Mouse (Mus musculus) C2C12 (cell line): ENCODE results near the gene Bloc1s3.

Experiments
- CTCF ChIP-seq: IDR thresholded peaks from one replicate; pipeline ENCODE4 v1.5.1; 2011; ENCODE audit not compliant: control insufficient read depth, insufficient read depth, insufficient read length
- FOSL1 ChIP-seq: IDR thresholded peaks from one replicate; pipeline ENCODE4 v1.8.0; 2011; ENCODE audit warnings: mild to moderate bottlenecking, low read length; ENCODE audit not compliant: poor library complexity, insufficient read depth, severe bottlenecking
- MAX ChIP-seq: IDR thresholded peaks from one replicate; pipeline ENCODE4 v1.6.1; 2011; ENCODE audit warnings: mild to moderate bottlenecking, control low read depth
- MYOG ChIP-seq: IDR thresholded peaks from one replicate; pipeline ENCODE4 v1.6.1; 2011; ENCODE audit not compliant: control insufficient read depth, insufficient read length; ENCODE audit errors: extremely low read depth
- USF1 ChIP-seq: IDR thresholded peaks from one replicate; pipeline ENCODE4 v1.6.1; 2011; ENCODE audit warnings: low read depth, mild to moderate bottlenecking, control low read depth, moderate library complexity

DNA sequence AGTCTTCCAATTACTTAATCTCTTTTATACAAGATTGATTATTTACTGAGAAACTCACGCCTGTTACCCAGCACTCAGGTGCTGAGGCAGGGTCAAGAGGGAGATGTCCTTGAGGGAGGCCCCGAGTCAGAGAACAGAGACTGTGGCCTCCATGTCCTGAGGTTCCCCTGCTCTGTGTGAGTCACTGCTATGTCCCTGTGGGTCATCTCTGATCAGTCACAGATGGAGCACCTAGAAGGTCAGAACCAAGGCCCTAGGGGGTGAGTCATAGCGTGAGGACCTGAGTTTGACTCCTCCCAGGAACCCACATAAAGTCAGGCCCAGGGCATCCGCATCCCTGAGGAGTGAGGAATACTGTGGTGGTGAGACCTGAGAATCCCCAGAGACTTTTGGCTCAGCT is 6.5 kb downstream of the Bloc1s3 start:
- no peak for TF ChIP-seq CTCF
- TF ChIP-seq MAX, result no peak
- no peak for TF ChIP-seq MYOG
- TF ChIP-seq USF1, result no peak
- TF ChIP-seq FOSL1, result no peak
